Mouse (Mus musculus): ENCODE results near the gene Hfe2. TPM values are rescaled to one million over a fixed set of nuclear protein-coding genes. Genes with fewer than 3 reads are reported as not detected.

The Hfe2 gene
- polyA plus RNA-seq, 1 experiment from 2014 or later = 0.10 TPM

- ATAC-seq (ENCODE audit: low FRiP score, low TSS enrichment) (peak; percentile 27), DNase-seq (ENCODE audit: low spot score) (peak; percentile 19)
- peak overlapping the region; percentile 99 for H3K27ac ChIP-seq (replicated peaks)
- WGBS = 2% methylated on average over 22 of the region's 22 CpGs
- peaks cover 23% of the 10 kb centered on the region for H3K36me3 ChIP-seq (ENCODE audit: control insufficient read depth, insufficient read depth, low read length)
- peak overlapping the region; percentile 93 for H3K4me3 ChIP-seq (ENCODE audit: low read depth, low read length)
- peaks cover 7% of the 10 kb centered on the region; the same call in 1 of the 2 replicates for H3K4me1 ChIP-seq (replicated peaks; ENCODE audit: control insufficient read depth, insufficient read depth)
- TF ChIP-seq CTCF (IDR thresholded peaks at IDR 0.05; ENCODE audit: low read depth) = no peak
- TF ChIP-seq EP300 (optimal IDR thresholded peaks at IDR 0.05) = no peak
- peak overlapping the region; percentile 88 for H3K9ac ChIP-seq (ENCODE audit: low read length)
- H3K27me3 ChIP-seq (ENCODE audit: control insufficient read depth, insufficient read depth, low read length) = no peaks in the 10 kb centered on the region
- H3K9me3 ChIP-seq (ENCODE audit: control insufficient read depth, low read length) = no peaks in the 10 kb centered on the region
- peak overlapping the region; percentile 78 for H3K4me2 ChIP-seq (replicated peaks; ENCODE audit: low read depth)
These were observed 32.0 kb downstream of the Hfe2 start for GRCm38 (mm10) chr3:96556651-96557635.

GRCm38 (mm10) chr3:96557694-96558093 lies 32.7 kb downstream of the Hfe2 start, which contains the start of gene Txnip:
Gene Txnip, plus strand, starts transcription at chr3:96557957.
- peak within 1 kb of the TSS; percentile 78 for H3K4me2 ChIP-seq (replicated peaks; ENCODE audit: low read depth)
- ATAC-seq (ENCODE audit: low FRiP score, low TSS enrichment) (peak; percentile 93), DNase-seq (ENCODE audit: low spot score) (peak; percentile 100)
- H3K36me3 ChIP-seq (ENCODE audit: control insufficient read depth, insufficient read depth, low read length) = peaks cover 23% of the 10 kb centered on the region
- peak within 1 kb of the TSS; percentile 100 for H3K9ac ChIP-seq (ENCODE audit: low read length)
- peaks cover 7% of the 10 kb centered on the region; the same call in 1 of the 2 replicates for H3K4me1 ChIP-seq (replicated peaks; ENCODE audit: control insufficient read depth, insufficient read depth)
- WGBS = under 1% methylated on average over 23 of the region's 26 CpGs
- TF ChIP-seq EP300 (optimal IDR thresholded peaks at IDR 0.05) = peak; percentile 96
- peak; percentile 65 for TF ChIP-seq CTCF (IDR thresholded peaks at IDR 0.05; ENCODE audit: low read depth)
- H3K4me3 ChIP-seq (ENCODE audit: low read depth, low read length) = peak within 1 kb of the TSS; percentile 93
- H3K27ac ChIP-seq (replicated peaks) = peak within 1 kb of the TSS; percentile 99
- no peaks in the 10 kb centered on the region for H3K9me3 ChIP-seq (ENCODE audit: control insufficient read depth, low read length)
- no peaks in the 10 kb centered on the region for H3K27me3 ChIP-seq (ENCODE audit: control insufficient read depth, insufficient read depth, low read length)

- under 1% methylated on average over 17 of the region's 17 CpGs for whole genome bisulfite sequencing
- H3K9me3 ChIP-seq (ENCODE audit: control insufficient read depth, low read length) = no peaks in the 10 kb centered on the region
- no peaks in the 10 kb centered on the region for H3K27me3 ChIP-seq (ENCODE audit: control insufficient read depth, insufficient read depth, low read length)
- DNase-seq (ENCODE audit: low spot score) (peak; percentile 61), ATAC-seq (ENCODE audit: low FRiP score, low TSS enrichment) (no peak)
- peak overlapping the region; percentile 78 for H3K4me2 ChIP-seq (replicated peaks; ENCODE audit: low read depth)
- H3K4me1 ChIP-seq (replicated peaks; ENCODE audit: control insufficient read depth, insufficient read depth) = peaks cover 7% of the 10 kb centered on the region; the same call in 1 of the 2 replicates
- peaks cover 23% of the 10 kb centered on the region for H3K36me3 ChIP-seq (ENCODE audit: control insufficient read depth, insufficient read depth, low read length)
- TF ChIP-seq CTCF (IDR thresholded peaks at IDR 0.05; ENCODE audit: low read depth) (no peak), EP300 (optimal IDR thresholded peaks at IDR 0.05) (no peak)
- peak overlapping the region; percentile 100 for H3K9ac ChIP-seq (ENCODE audit: low read length)
- peak overlapping the region; percentile 99 for H3K27ac ChIP-seq (replicated peaks)
- H3K4me3 ChIP-seq (ENCODE audit: low read depth, low read length) = peak overlapping the region; percentile 93
These were observed 33.2 kb downstream of the Hfe2 start for GRCm38 (mm10) chr3:96558159-96558558.

- ATAC-seq (ENCODE audit: low FRiP score, low TSS enrichment) = no peak
These were observed 33.8 kb downstream of the Hfe2 start for GRCm38 (mm10) chr3:96558668-96559196.

GRCm38 (mm10) chr3:96559398-96559910 lies 34.5 kb downstream of the Hfe2 start:
- peaks cover 23% of the 10 kb centered on the region for H3K36me3 ChIP-seq (ENCODE audit: control insufficient read depth, insufficient read depth, low read length)
- DNase-seq (ENCODE audit: low spot score) = peak; percentile 46
- ATAC-seq (ENCODE audit: low FRiP score, low TSS enrichment) = no peak
- H3K4me3 ChIP-seq (ENCODE audit: low read depth, low read length) = peak overlapping the region; percentile 93
- H3K27ac ChIP-seq (replicated peaks) = peak overlapping the region; percentile 99
- peak overlapping the region; percentile 100 for H3K9ac ChIP-seq (ENCODE audit: low read length)
- H3K9me3 ChIP-seq (ENCODE audit: control insufficient read depth, low read length) = no peaks in the 10 kb centered on the region
- H3K27me3 ChIP-seq (ENCODE audit: control insufficient read depth, insufficient read depth, low read length) = no peaks in the 10 kb centered on the region
- 29% methylated on average over 12 of the region's 12 CpGs for WGBS
- 0 out of 2 replicates have a peak, but pooled peaks cover 3% of the 10 kb centered on the region for H3K4me1 ChIP-seq (replicated peaks; ENCODE audit: control insufficient read depth, insufficient read depth)
- peak overlapping the region; percentile 78 for H3K4me2 ChIP-seq (replicated peaks; ENCODE audit: low read depth)
- TF ChIP-seq CTCF (IDR thresholded peaks at IDR 0.05; ENCODE audit: low read depth) (no peak), EP300 (optimal IDR thresholded peaks at IDR 0.05) (no peak)

More at GRCm38 (mm10) chr3:96558668-96559196, 33.8 kb downstream of the Hfe2 start:
- DNase-seq (ENCODE audit: low spot score) = peak; percentile 24
- H3K9ac ChIP-seq (ENCODE audit: low read length) = peak overlapping the region; percentile 100
- H3K4me1 ChIP-seq (replicated peaks; ENCODE audit: control insufficient read depth, insufficient read depth) = peaks cover 7% of the 10 kb centered on the region; the same call in 1 of the 2 replicates
- peak overlapping the region; percentile 99 for H3K27ac ChIP-seq (replicated peaks)
- no peaks in the 10 kb centered on the region for H3K27me3 ChIP-seq (ENCODE audit: control insufficient read depth, insufficient read depth, low read length)
- no peaks in the 10 kb centered on the region for H3K9me3 ChIP-seq (ENCODE audit: control insufficient read depth, low read length)
- peak overlapping the region; percentile 78 for H3K4me2 ChIP-seq (replicated peaks; ENCODE audit: low read depth)
- TF ChIP-seq EP300 (optimal IDR thresholded peaks at IDR 0.05) = no peak
- no peak for TF ChIP-seq CTCF (IDR thresholded peaks at IDR 0.05; ENCODE audit: low read depth)
- peak overlapping the region; percentile 93 for H3K4me3 ChIP-seq (ENCODE audit: low read depth, low read length)
- WGBS = 8% methylated on average over 10 of the region's 10 CpGs
- peaks cover 23% of the 10 kb centered on the region for H3K36me3 ChIP-seq (ENCODE audit: control insufficient read depth, insufficient read depth, low read length)
